Mouse (Mus musculus) gastrocnemius, adult 8-10 months (tissue): ENCODE results near the gene Ust. TPM values are rescaled to one million over a fixed set of nuclear protein-coding genes. Genes with fewer than 3 reads are reported as not detected.
"Not testable (repeated sequence)": the region's sequence is repeated elsewhere in the genome, so short reads cannot be mapped to it uniquely, and the experiment has no call there.

ENCODE experiments used
- DNase-seq, 2 experiments: peaks; one replicate each; pipeline ENCODE4 v3.0.0; 2022; ENCODE audit warnings: low spot score in 2 of 2
- total RNA-seq, 4 experiments: library from RNA; stranded (reverse); gene quantifications; 2 replicates each; pipeline ENCODE4 v1.2.4; 2022

Ust gene
- 1 to 10 TPM in 2 of 4 experiments, under 1 TPM in 2; 0.68 to 1.7 (median 1.2) TPM for total RNA-seq

GRCm38 (mm10) chr10:8518141-8519013 lies at the start of gene Ust:
Gene Ust, minus strand, starts transcription at chr10:8518825.
- peak; percentile 71 to 74 for DNase-seq

- no peak for DNase-seq
Observed at GRCm38 (mm10) chr10:8561366-8561765, 42.7 kb upstream of the Ust start.

- DNase-seq, result not testable (repeated sequence)
Observed at GRCm38 (mm10) chr10:8559566-8559965, 40.9 kb upstream of the Ust start.

- not testable (repeated sequence) for DNase-seq
Observed at GRCm38 (mm10) chr10:8552239-8552638, 33.6 kb upstream of the Ust start.

- not testable (repeated sequence) for DNase-seq
Observed at GRCm38 (mm10) chr10:8551601-8552000, 33.0 kb upstream of the Ust start.

GRCm38 (mm10) chr10:8541514-8541913 lies 22.9 kb upstream of the Ust start:
- DNase-seq, result no peak

- no peak for DNase-seq
Observed at GRCm38 (mm10) chr10:8535445-8535844, 16.8 kb upstream of the Ust start.

GRCm38 (mm10) chr10:8531651-8532050 lies 13.0 kb upstream of the Ust start:
- DNase-seq, result no peak

- DNase-seq, result no peak
Observed at GRCm38 (mm10) chr10:8530505-8531051, 12.0 kb upstream of the Ust start.

GRCm38 (mm10) chr10:8529173-8529572 lies 10.5 kb upstream of the Ust start:
- DNase-seq, result no peak

GRCm38 (mm10) chr10:8525354-8525753 lies 6.7 kb upstream of the Ust start:
- no peak for DNase-seq

GRCm38 (mm10) chr10:8521536-8521935 lies 2.9 kb upstream of the Ust start:
- no peak for DNase-seq

- no peak for DNase-seq
Observed at GRCm38 (mm10) chr10:8520766-8521395, 2.3 kb upstream of the Ust start.

GRCm38 (mm10) chr10:8519014-8519491 lies 428 bp upstream of the Ust start:
- no peak for DNase-seq

- peak in 1 of 2 experiments; percentile 4 for DNase-seq
Observed at GRCm38 (mm10) chr10:8517591-8518140, 959 bp downstream of the Ust start.

GRCm38 (mm10) chr10:8516916-8517524 lies 1.6 kb downstream of the Ust start:
- DNase-seq, result peak in 1 of 2 experiments; percentile 6

GRCm38 (mm10) chr10:8513690-8514089 lies 4.9 kb downstream of the Ust start:
- no peak for DNase-seq

- no peak for DNase-seq
Observed at GRCm38 (mm10) chr10:8512222-8512621, 6.4 kb downstream of the Ust start.

- no peak for DNase-seq
Observed at GRCm38 (mm10) chr10:8511760-8512159, 6.9 kb downstream of the Ust start.

- DNase-seq, result no peak
Observed at GRCm38 (mm10) chr10:8506247-8506573, 12.4 kb downstream of the Ust start.
